Mouse (Mus musculus) MEL (cell line): ENCODE measurements around the gene Zranb3. TPM values are rescaled to one million over a fixed set of nuclear protein-coding genes. Genes with fewer than 3 reads are reported as not detected.

Experiments used
- DNase-seq: peaks from one replicate; pipeline ENCODE4 v3.0.0; 2011; ENCODE audit warnings: low read depth, low spot score
- H3K27ac ChIP-seq: 2 replicates; pipeline ENCODE4 v1.5.1; 2012; ENCODE audit warnings: low read depth, mild to moderate bottlenecking, control low read depth, low read length, moderate library complexity; ENCODE audit not compliant: control insufficient read depth
- H3K27me3 ChIP-seq, 2 experiments: fragments of 150-350 bp in 1 of 2; sonication (generic) in 1 of 2; 2 replicates each; pipeline ENCODE4 v1.6.1; 2012; ENCODE audit warnings: low read length in 2 of 2, mild to moderate bottlenecking in 2 of 2, improper control_type of control experiment in 1 of 2, moderate library complexity in 1 of 2; ENCODE audit not compliant: insufficient read depth in 2 of 2, control insufficient read depth in 1 of 2
- H3K36me3 ChIP-seq, 2 experiments: 2 replicates each; pipeline ENCODE4 v1.6.1; 2012 to 2014; ENCODE audit warnings: low read length in 2 of 2, improper control_type of control experiment in 1 of 2, inconsistent platforms in 1 of 2, mild to moderate bottlenecking in 1 of 2; ENCODE audit not compliant: insufficient read depth in 2 of 2, control insufficient read depth in 1 of 2
- H3K4me1 ChIP-seq, 2 experiments: fragments of 150-350 bp in 1 of 2; sonication (generic) in 1 of 2; 2 replicates each; pipeline ENCODE4 v1.6.1; 2012; ENCODE audit warnings: low read length in 2 of 2, improper control_type of control experiment in 1 of 2, mild to moderate bottlenecking in 1 of 2; ENCODE audit not compliant: insufficient read depth in 2 of 2, control insufficient read depth in 1 of 2
- H3K4me3 ChIP-seq, 2 experiments: fragments of 150-350 bp in 1 of 2; sonication (generic) in 1 of 2; 2 replicates each; pipeline ENCODE4 v1.5.1; 2012; ENCODE audit warnings: low read depth in 2 of 2, low read length in 2 of 2, mild to moderate bottlenecking in 2 of 2, moderate library complexity in 2 of 2, control low read depth in 1 of 2, improper control_type of control experiment in 1 of 2; ENCODE audit not compliant: control insufficient read depth in 1 of 2, insufficient read depth in 1 of 2
- H3K79me2 ChIP-seq: 2 replicates; pipeline ENCODE4 v1.6.1; 2012; ENCODE audit warnings: mild to moderate bottlenecking, low read length, moderate library complexity; ENCODE audit not compliant: control insufficient read depth, poor library complexity, insufficient read depth
- H3K9ac ChIP-seq: 2 replicates; pipeline ENCODE4 v1.6.1; 2012; ENCODE audit warnings: low read depth, mild to moderate bottlenecking, control low read depth, low read length, moderate library complexity; ENCODE audit not compliant: control insufficient read depth, poor library complexity, severe bottlenecking
- H3K9me3 ChIP-seq: fragments of 150-350 bp; sonication (generic); replicated peaks from 2 replicates; pipeline ENCODE4 v1.6.1; 2012; ENCODE audit warnings: mild to moderate bottlenecking, low read length, improper control_type of control experiment, moderate library complexity; ENCODE audit not compliant: insufficient read depth
- CTCF ChIP-seq, 3 experiments: IDR thresholded peaks in 2 of 3; conservative IDR thresholded peaks in 1 of 3; 2 replicates each; pipeline ENCODE4 v1.5.1; 2011 to 2012; ENCODE audit warnings: low read length in 3 of 3, low read depth in 2 of 3, mild to moderate bottlenecking in 2 of 3, improper control_type of control experiment in 1 of 3, inconsistent platforms in 1 of 3, mixed read lengths in 1 of 3, moderate library complexity in 1 of 3; ENCODE audit not compliant: control insufficient read depth in 1 of 3, insufficient read depth in 1 of 3, poor library complexity in 1 of 3, severe bottlenecking in 1 of 3
- E2F4 ChIP-seq: IDR thresholded peaks from 2 replicates; pipeline ENCODE4 v1.6.1; 2011; ENCODE audit warnings: low read depth, low read length, improper control_type of control experiment, borderline replicate concordance
- EP300 ChIP-seq, 2 experiments: IDR thresholded peaks; 2 replicates each; pipeline ENCODE4 v1.6.1; 2011; ENCODE audit warnings: improper control_type of control experiment in 2 of 2, low read length in 2 of 2, low read depth in 1 of 2, mild to moderate bottlenecking in 1 of 2
- ETS1 ChIP-seq: IDR thresholded peaks from 2 replicates; pipeline ENCODE4 v1.6.1; 2012; ENCODE audit warnings: low read depth, mild to moderate bottlenecking, inconsistent platforms, low read length, improper control_type of control experiment, moderate library complexity
- GATA1 ChIP-seq: IDR thresholded peaks from 2 replicates; pipeline ENCODE4 v1.6.1; 2011; ENCODE audit warnings: low read depth, low read length, improper control_type of control experiment
- MAFK ChIP-seq: IDR thresholded peaks from 2 replicates; pipeline ENCODE4 v1.6.1; 2011; ENCODE audit warnings: low read depth, mild to moderate bottlenecking, low read length, improper control_type of control experiment, borderline replicate concordance
- MAZ ChIP-seq: IDR thresholded peaks from 2 replicates; pipeline ENCODE4 v1.6.1; 2012; ENCODE audit warnings: low read depth, mild to moderate bottlenecking, inconsistent platforms, low read length, improper control_type of control experiment
- MEF2A ChIP-seq: IDR thresholded peaks from 2 replicates; pipeline ENCODE4 v1.6.1; 2014; ENCODE audit warnings: low read depth, mild to moderate bottlenecking, inconsistent platforms, low read length, improper control_type of control experiment; ENCODE audit not compliant: poor library complexity, insufficient replicate concordance, severe bottlenecking; ENCODE audit errors: extremely low read depth
- MXI1 ChIP-seq: IDR thresholded peaks from 2 replicates; pipeline ENCODE4 v1.6.1; 2011; ENCODE audit warnings: mild to moderate bottlenecking, low read depth, low read length, improper control_type of control experiment
- MYC ChIP-seq: IDR thresholded peaks from 2 replicates; pipeline ENCODE4 v1.6.1; 2011; ENCODE audit warnings: low read depth, mild to moderate bottlenecking, low read length, improper control_type of control experiment, moderate library complexity
- NRF1 ChIP-seq: IDR thresholded peaks from 2 replicates; pipeline ENCODE4 v1.6.1; 2014; ENCODE audit warnings: low read depth, mild to moderate bottlenecking, inconsistent platforms, low read length, improper control_type of control experiment, moderate library complexity; ENCODE audit not compliant: poor library complexity, insufficient read depth, severe bottlenecking
- POLR2A ChIP-seq, 2 experiments: IDR thresholded peaks; 2 replicates each; pipeline ENCODE4 v1.6.1; 2011 to 2012; ENCODE audit warnings: low read length in 2 of 2, mild to moderate bottlenecking in 2 of 2, control low read depth in 1 of 2, improper control_type of control experiment in 1 of 2, low read depth in 1 of 2, moderate library complexity in 1 of 2; ENCODE audit not compliant: control insufficient read depth in 1 of 2, insufficient read depth in 1 of 2, poor library complexity in 1 of 2
- RAD21 ChIP-seq: IDR thresholded peaks from 2 replicates; pipeline ENCODE4 v1.6.1; 2011; ENCODE audit warnings: mild to moderate bottlenecking, low read depth, low read length, improper control_type of control experiment
- RCOR1 ChIP-seq: IDR thresholded peaks from 2 replicates; pipeline ENCODE4 v1.6.1; 2012; ENCODE audit warnings: low read depth, mild to moderate bottlenecking, inconsistent platforms, low read length, improper control_type of control experiment
- SIN3A ChIP-seq: IDR thresholded peaks from 2 replicates; pipeline ENCODE4 v1.6.1; 2012; ENCODE audit warnings: low read length, improper control_type of control experiment, inconsistent platforms
- TAL1 ChIP-seq: IDR thresholded peaks from 2 replicates; pipeline ENCODE4 v1.6.1; 2012; ENCODE audit warnings: mild to moderate bottlenecking, inconsistent platforms, low read length, moderate library complexity, mixed read lengths
- TBP ChIP-seq: IDR thresholded peaks from 2 replicates; pipeline ENCODE4 v1.8.0; 2011; ENCODE audit warnings: low read depth, low read length, improper control_type of control experiment
- TCF12 ChIP-seq: IDR thresholded peaks from 2 replicates; pipeline ENCODE4 v1.6.1; 2014; ENCODE audit warnings: low read depth, mild to moderate bottlenecking, inconsistent platforms, low read length, improper control_type of control experiment, moderate library complexity
- USF2 ChIP-seq, 2 experiments: IDR thresholded peaks; 2 replicates each; pipeline ENCODE4 v1.6.1; 2011 to 2012; ENCODE audit warnings: improper control_type of control experiment in 2 of 2, low read length in 2 of 2, borderline replicate concordance in 1 of 2, inconsistent platforms in 1 of 2, low read depth in 1 of 2, mild to moderate bottlenecking in 1 of 2; ENCODE audit not compliant: insufficient read depth in 1 of 2
- ZKSCAN1 ChIP-seq: IDR thresholded peaks from 2 replicates; pipeline ENCODE4 v1.6.1; 2012; ENCODE audit warnings: low read depth, mild to moderate bottlenecking, inconsistent platforms, low read length, improper control_type of control experiment, moderate library complexity
- polyA plus RNA-seq, 2 experiments: library from polyadenylated mRNA; stranded (reverse) in 1 of 2; unstranded in 1 of 2; fragments of >175 nt in 1 of 2; fragments of >200 nt in 1 of 2; gene quantifications; 2 replicates each; pipeline versions ENCODE4 v1.2.1 to v1.2.4; 2012; ENCODE audit warnings: low replicate concordance in 2 of 2, low read depth in 1 of 2; ENCODE audit not compliant: insufficient read length in 2 of 2, insufficient read depth in 1 of 2, missing spikeins in 1 of 2
- total RNA-seq: library from RNA; depleted of rRNA; stranded (reverse); fragments of 300-350 nt; gene quantifications from 2 replicates; pipeline ENCODE4 v1.2.3, GENCODE M21; 2012

The Zranb3 gene
- total and polyA plus RNA-seq, 3 experiments: 3.9 to 4.1 TPM; not detected in 1

GRCm38 (mm10) chr1:128016035-128016492, 86.8 kb downstream of the Zranb3 start (continued):
- TF ChIP-seq MAZ: no peak
- no peak for TF ChIP-seq RAD21
- TF ChIP-seq, all 39 proteins: peak for 12

- TF ChIP-seq E2F4 (no peak), EP300 (IDR thresholded peaks at IDR 0.05; ENCODE audit: low read depth in 1 of 2, low read length in 2 of 2) (peak in 1 of 2 experiments; percentile 39; a peak in 1 of 4 replicates), MAFK (no peak), MEF2A (no peak), ETS1 (0 out of 2 replicates have a peak, but pooled peaks have one; percentile 29), ZKSCAN1 (no peak), USF2 (IDR thresholded peaks at IDR 0.05; ENCODE audit: borderline replicate concordance in 1 of 2, insufficient read depth in 1 of 2, low read depth in 1 of 2, low read length in 2 of 2) (no peak), RCOR1 (no peak), MXI1 (no peak), MYC (no peak), NRF1 (no peak), POLR2A (IDR thresholded peaks at IDR 0.05; ENCODE audit: control insufficient read depth in 1 of 2, insufficient read depth in 1 of 2, low read depth in 1 of 2, low read length in 2 of 2, poor library complexity in 1 of 2) (no peak), MAZ (no peak), CTCF (IDR thresholded peaks at IDR 0.05 in 2 of 3, conservative IDR thresholded peaks at IDR 0.05 in 1 of 3; ENCODE audit: control insufficient read depth in 1 of 3, insufficient read depth in 1 of 3, low read depth in 2 of 3, low read length in 3 of 3, poor library complexity in 1 of 3, severe bottlenecking in 1 of 3) (no peak), TBP (no peak), TCF12 (peak; percentile 51; the same call in 1 of the 2 replicates), TAL1 (no peak), GATA1 (0 out of 2 replicates have a peak, but pooled peaks have one; percentile 32), SIN3A (no peak)
- no peaks in the 10 kb centered on the region for H3K9me3 ChIP-seq
- DNase-seq: peak; percentile 24
- H3K4me1 ChIP-seq: peaks cover 2 to 6% of the 10 kb centered on the region in 2 experiments; a peak in 3 of 4 replicates
- H3K27me3 ChIP-seq: no peaks in the 10 kb centered on the region
- H3K79me2 ChIP-seq: no peaks in the 10 kb centered on the region
- H3K4me3 ChIP-seq: no peak overlapping the region
- H3K9ac ChIP-seq: no peak overlapping the region
- peaks cover 0 to 12% of the 10 kb centered on the region in 2 experiments; a peak in 2 of 4 replicates for H3K36me3 ChIP-seq
- H3K27ac ChIP-seq: no peak overlapping the region
Observed at GRCm38 (mm10) chr1:128013698-128014386, 89.0 kb downstream of the Zranb3 start.
